In the genomic region with DNA sequence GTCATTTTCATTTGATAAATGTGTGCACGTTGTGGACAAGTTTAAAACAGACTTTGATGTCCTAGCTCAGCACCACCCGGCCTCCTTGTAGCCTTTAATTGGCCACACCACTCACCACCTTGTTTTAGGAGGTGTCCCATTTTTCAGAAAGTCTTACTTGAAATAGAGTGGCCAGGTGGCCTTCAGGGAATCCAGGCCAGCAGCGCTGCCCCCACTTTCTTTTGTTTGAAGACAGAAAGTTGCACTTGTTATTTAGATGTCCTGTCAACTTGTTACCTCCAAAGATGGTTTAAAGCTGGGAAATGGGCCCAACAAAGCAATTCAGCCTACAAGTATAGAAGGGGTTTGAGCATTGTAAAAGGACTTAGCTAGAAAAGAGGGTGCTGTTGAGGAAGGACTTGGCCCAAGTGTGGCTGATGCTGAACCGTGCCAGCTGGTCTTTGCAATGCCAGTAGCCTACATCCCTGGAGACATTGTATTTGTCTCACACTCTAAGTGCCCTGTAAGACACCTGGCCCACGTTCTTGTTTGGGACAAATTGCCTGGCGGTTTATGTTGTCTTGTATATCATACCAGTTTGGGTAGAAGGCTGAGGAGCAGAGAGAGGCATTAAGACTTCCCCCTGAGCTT, we compare ENCODE assay signal across 8 mouse cellular contexts. TPM values are rescaled to one million over a fixed set of nuclear protein-coding genes. Genes with fewer than 3 reads are reported as not detected.
A peak's percentile ranks its signal among the peaks of the same experiment; 100 is the strongest.
DNase-seq lines count a peak whose midpoint lies in the region; ATAC-seq and TF ChIP-seq lines count a peak whose summit lies in the region.

No protein-coding gene starts in this region.

- no peaks in the 10 kb centered on the region for H3K9me3 ChIP-seq in limb, embryonic 14.5 days (ENCODE audit: control insufficient read depth, low read length)
- no peaks in the 10 kb centered on the region for H3K9me3 ChIP-seq in stomach, postnatal 0 days (ENCODE audit: control insufficient read depth, low read length)

- peak overlapping the region; percentile 89 for H3K4me3 ChIP-seq in spleen, adult 2 months (ENCODE audit: extremely low read depth, insufficient read depth, insufficient read length)
- peak overlapping the region; percentile 70 for H3K4me3 ChIP-seq in limb, embryonic 14.5 days (replicated peaks; ENCODE audit: low read length)
- H3K4me3 ChIP-seq in stomach, postnatal 0 days (ENCODE audit: low read depth, low read length): peak overlapping the region; percentile 75

- no peak for TF ChIP-seq POLR2A in spleen, adult 2 months (IDR thresholded peaks at IDR 0.05; ENCODE audit: low read depth, low read length)
- no peak for TF ChIP-seq POLR2A in limb, embryonic 14.5 days (IDR thresholded peaks at IDR 0.05; ENCODE audit: borderline replicate concordance, extremely low read depth, insufficient read depth, insufficient read length)

- H3K27me3 ChIP-seq in spleen, adult 2 months (ENCODE audit: control insufficient read depth, insufficient read depth, low read length): no peaks in the 10 kb centered on the region
- H3K27me3 ChIP-seq in limb, embryonic 14.5 days (ENCODE audit: control insufficient read depth, insufficient read depth, low read length): no peaks in the 10 kb centered on the region
- no peaks in the 10 kb centered on the region for H3K27me3 ChIP-seq in stomach, postnatal 0 days (ENCODE audit: control insufficient read depth, insufficient read depth, low read length)

- ATAC-seq in limb, embryonic 14.5 days (ENCODE audit: low FRiP score, low read depth): no peak
- ATAC-seq in stomach, postnatal 0 days (ENCODE audit: low FRiP score, low TSS enrichment): no peak

- peak; percentile 24 for DNase-seq in adrenal gland, adult 2 months
- no peak for DNase-seq in adrenal gland, adult 8-10 months
- DNase-seq in spleen, adult 2 months (ENCODE audit: low read depth in 1 of 2, low spot score in 2 of 2): no peak
- DNase-seq in spleen, postnatal 36 days (ENCODE audit: low spot score in 2 of 2): no peak
- no peak for DNase-seq in limb, embryonic 14.5 days (ENCODE audit: low spot score)
- no peak for DNase-seq in stomach, postnatal 0 days (ENCODE audit: low spot score)
- DNase-seq in left cerebral cortex, adult 9 months (ENCODE audit: low spot score in 2 of 2): no peak
- no peak for DNase-seq in yolk sac, embryonic 10.5 days (ENCODE audit: low spot score)

- peaks cover 13% of the 10 kb centered on the region for H3K4me1 ChIP-seq in spleen, adult 2 months (ENCODE audit: control insufficient read depth, insufficient read depth, insufficient read length)
- H3K4me1 ChIP-seq in limb, embryonic 14.5 days (ENCODE audit: control insufficient read depth, insufficient read depth, low read length): peaks cover 8% of the 10 kb centered on the region
- peaks cover 6% of the 10 kb centered on the region for H3K4me1 ChIP-seq in stomach, postnatal 0 days (replicated peaks; ENCODE audit: control insufficient read depth, insufficient read depth)

- H3K27ac ChIP-seq in spleen, adult 2 months (ENCODE audit: insufficient read depth, low read length): peak overlapping the region; percentile 96
- peak overlapping the region; percentile 96 for H3K27ac ChIP-seq in limb, embryonic 14.5 days (replicated peaks; ENCODE audit: low read depth, low read length)
- peak overlapping the region; percentile 98 for H3K27ac ChIP-seq in stomach, postnatal 0 days (replicated peaks)

- 10% methylated on average over 6 of the region's 6 CpGs for WGBS in spleen, adult 2 months
- 26% methylated on average over 6 of the region's 6 CpGs for WGBS in limb, embryonic 14.5 days
- WGBS in stomach, postnatal 0 days: 17% methylated on average over 6 of the region's 6 CpGs

- peaks cover 4% of the 10 kb centered on the region; the same call in 1 of the 2 replicates for H3K36me3 ChIP-seq in spleen, adult 2 months (ENCODE audit: control insufficient read depth, insufficient read depth, low read length)
- H3K36me3 ChIP-seq in limb, embryonic 14.5 days (ENCODE audit: control insufficient read depth, insufficient read depth, low read length): peaks cover 11% of the 10 kb centered on the region
- no peaks in the 10 kb centered on the region for H3K36me3 ChIP-seq in stomach, postnatal 0 days (ENCODE audit: control insufficient read depth, insufficient read depth, low read length)

- peak overlapping the region; percentile 65 for H3K4me2 ChIP-seq in limb, embryonic 14.5 days (replicated peaks; ENCODE audit: low read depth, low read length, severe bottlenecking)
- peak overlapping the region; percentile 81 for H3K4me2 ChIP-seq in stomach, postnatal 0 days (replicated peaks; ENCODE audit: low read depth)

- TF ChIP-seq EP300 in stomach, postnatal 0 days (optimal IDR thresholded peaks at IDR 0.05): no peak

- H3K9ac ChIP-seq in limb, embryonic 14.5 days (ENCODE audit: low read depth, low read length, severe bottlenecking): peak overlapping the region; percentile 88
- peak overlapping the region; percentile 90 for H3K9ac ChIP-seq in stomach, postnatal 0 days (ENCODE audit: low read length)

- no peak for TF ChIP-seq CTCF in spleen, adult 2 months (IDR thresholded peaks at IDR 0.05; ENCODE audit: extremely low read depth, insufficient read depth, insufficient read length, insufficient replicate concordance)
- no peak for TF ChIP-seq CTCF in stomach, postnatal 0 days (IDR thresholded peaks at IDR 0.05; ENCODE audit: low read depth)

RNA-seq across cellular contexts. Expression of gene Ccm2, which starts 1.1 kb away (rescaled TPM):
- total RNA-seq in adrenal gland, adult 2 months (2021): 10 to 100 TPM; 38.8 to 47.9 TPM
- 47.0 and 48.1 TPM in 2 replicates for polyA plus RNA-seq in adrenal gland, adult 2 months (2012; rRNA removed)
- 10 to 100 TPM; 35.8 to 40.8 (median 40.5) TPM for total RNA-seq in adrenal gland, adult 8-10 months (2022)
- 233 and 234 TPM in 2 replicates for polyA plus RNA-seq in spleen, adult 2 months (2012; rRNA removed)
- 104 and 123 TPM in 2 replicates for polyA plus RNA-seq in limb, embryonic 14.5 days (2012; rRNA removed)
- 96.0 and 98.9 TPM in 2 replicates for polyA plus RNA-seq in limb, embryonic 14.5 days (2014; fragmentation: Nextera tagmentation; extraction: Ambion mirVana)
- 45.7 and 45.9 TPM in 2 replicates for polyA plus RNA-seq in stomach, postnatal 0 days (2015; fragmentation: Nextera tagmentation; extraction: Ambion mirVana)

RNA-seq across cellular contexts. Expression of gene Myo1g, which starts 27.0 kb away (rescaled TPM):
- total RNA-seq in adrenal gland, adult 2 months (2021): 1 to 10 TPM; 2.1 to 2.6 TPM
- 3.8 and 4.7 TPM in 2 replicates for polyA plus RNA-seq in adrenal gland, adult 2 months (2012; rRNA removed)
- 1 to 10 TPM; 2.1 to 4.8 (median 3.4) TPM for total RNA-seq in adrenal gland, adult 8-10 months (2022)
- polyA plus RNA-seq in spleen, adult 2 months (2012; rRNA removed): 187 and 218 TPM in 2 replicates
- polyA plus RNA-seq in limb, embryonic 14.5 days (2012; rRNA removed): 3.9 and 5.0 TPM in 2 replicates
- 3.1 and 3.2 TPM in 2 replicates for polyA plus RNA-seq in limb, embryonic 14.5 days (2014; fragmentation: Nextera tagmentation; extraction: Ambion mirVana)
- 0.77 and 0.85 TPM in 2 replicates for polyA plus RNA-seq in stomach, postnatal 0 days (2015; fragmentation: Nextera tagmentation; extraction: Ambion mirVana)

RNA-seq across cellular contexts. Expression of gene Nacad, which starts 58.0 kb away (rescaled TPM):
- total RNA-seq in adrenal gland, adult 2 months (2021): 1 to 10 TPM; 1.6 to 2.2 TPM
- polyA plus RNA-seq in adrenal gland, adult 2 months (2012; rRNA removed): 1.2 and 2.2 TPM in 2 replicates
- 1 to 10 TPM; 1.2 to 2.8 (median 1.8) TPM for total RNA-seq in adrenal gland, adult 8-10 months (2022)
- polyA plus RNA-seq in spleen, adult 2 months (2012; rRNA removed): 0.37 and 0.60 TPM in 2 replicates
- polyA plus RNA-seq in limb, embryonic 14.5 days (2012; rRNA removed): 2.0 and 2.1 TPM in 2 replicates
- polyA plus RNA-seq in limb, embryonic 14.5 days (2014; fragmentation: Nextera tagmentation; extraction: Ambion mirVana): 0.89 and 1.7 TPM in 2 replicates
- 7.3 and 7.4 TPM in 2 replicates for polyA plus RNA-seq in stomach, postnatal 0 days (2015; fragmentation: Nextera tagmentation; extraction: Ambion mirVana)

Comparison
In these comparisons a context has a peak if more than half of its experiments do, and no peak if none do; other contexts are left out.
1. RNA of gene Myo1g, which starts 27.0 kb away (polyA plus RNA-seq): 187 to 218 TPM in spleen, adult 2 months; 3.1 to 5.0 TPM in limb, embryonic 14.5 days, 3.8 to 4.7 TPM in adrenal gland, adult 2 months and 0.77 to 0.85 TPM in stomach, postnatal 0 days; every median in the first group is over 10 times any median in the second.
2. Peak in every context shown above with its lines, with median percentiles within 50 percentile points of each other: H3K27ac ChIP-seq and H3K4me3 ChIP-seq.